Mouse (Mus musculus) macrophage (primary cell): ENCODE data around the gene Prox2. TPM values are rescaled to one million over a fixed set of nuclear protein-coding genes. Genes with fewer than 3 reads are reported as not detected.
A peak's percentile ranks its signal among the peaks of the same experiment; 100 is the strongest.

ENCODE experiments used
- H3K27ac ChIP-seq: fragments of 350-480 bp; formaldehyde crosslinking; 2 replicates; pipeline ENCODE4 v1.9.0; 2021
- H3K36me3 ChIP-seq: fragments of 350-480 bp; formaldehyde crosslinking; 2 replicates; pipeline ENCODE4 v1.9.0; 2021; ENCODE audit errors: inconsistent target
- H3K4me3 ChIP-seq: fragments of 350-480 bp; formaldehyde crosslinking; 2 replicates; pipeline ENCODE4 v1.9.0; 2021; ENCODE audit errors: inconsistent target
- H3K79me2 ChIP-seq: fragments of 350-480 bp; formaldehyde crosslinking; 2 replicates; pipeline ENCODE4 v1.9.0; 2021; ENCODE audit errors: inconsistent target
- WGBS: methylation state at CpG from one replicate; pipeline ENCODE4 v1.1.7; 2026; ENCODE audit warnings: inconsistent platforms; ENCODE audit not compliant: missing documents; 5-methylcytosine and 5-hydroxymethylcytosine counted together
- polyA plus RNA-seq: library from polyadenylated mRNA; stranded (reverse); fragments of 250-400 nt; gene quantifications from 3 replicates; pipeline ENCODE4 v1.2.4, GENCODE M21; 2018; ENCODE audit warnings: inconsistent platforms

The Prox2 gene
- polyA plus RNA-seq, 1 experiment from 2014 or later: 1.3 TPM

- WGBS: 87% methylated on average over 6 of the region's 6 CpGs
- Histone ChIP-seq H3K79me2 (no peaks in the 10 kb centered on the region), H3K4me3 (no peak overlapping the region), H3K36me3 (no peaks in the 10 kb centered on the region), H3K27ac (no peak overlapping the region)
Observed at GRCm38 (mm10) chr12:85141096-85141495, 30.5 kb upstream of the Prox2 start.

DNA sequence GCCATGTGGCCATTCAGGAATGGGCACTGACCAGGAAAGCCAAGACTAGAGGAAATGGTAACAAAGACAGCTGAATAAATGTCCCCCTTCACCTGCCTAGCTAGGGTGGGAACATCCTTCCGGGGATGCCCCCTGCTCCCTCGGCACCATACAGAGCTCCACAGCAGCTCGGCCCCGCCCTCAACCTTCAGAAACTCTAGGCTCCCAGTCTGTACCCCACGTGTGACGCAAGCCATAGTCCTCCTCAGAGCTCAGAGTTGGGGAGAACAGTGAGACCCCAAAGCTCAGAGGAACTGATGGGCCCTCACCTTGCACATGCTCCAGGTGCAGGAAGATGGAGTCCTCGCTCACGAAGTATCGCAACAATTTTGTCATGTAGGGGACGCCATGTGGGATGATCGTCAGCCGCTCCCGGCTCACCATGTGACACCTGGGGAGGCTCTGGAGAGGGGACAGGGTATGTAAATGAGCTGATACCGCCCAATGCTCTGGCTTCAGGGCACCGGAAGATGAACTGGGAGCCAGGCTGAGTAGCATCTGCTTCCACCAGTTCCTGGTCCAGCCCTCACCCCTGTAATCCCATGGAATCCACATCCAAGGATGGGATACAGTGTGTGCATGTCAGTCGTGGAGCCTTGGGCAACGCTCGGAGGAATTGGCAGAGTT, 29.6 kb upstream of the Prox2 start:
- H3K4me3 ChIP-seq: no peak overlapping the region
- 62% methylated on average over 18 of the region's 18 CpGs for WGBS

DNA sequence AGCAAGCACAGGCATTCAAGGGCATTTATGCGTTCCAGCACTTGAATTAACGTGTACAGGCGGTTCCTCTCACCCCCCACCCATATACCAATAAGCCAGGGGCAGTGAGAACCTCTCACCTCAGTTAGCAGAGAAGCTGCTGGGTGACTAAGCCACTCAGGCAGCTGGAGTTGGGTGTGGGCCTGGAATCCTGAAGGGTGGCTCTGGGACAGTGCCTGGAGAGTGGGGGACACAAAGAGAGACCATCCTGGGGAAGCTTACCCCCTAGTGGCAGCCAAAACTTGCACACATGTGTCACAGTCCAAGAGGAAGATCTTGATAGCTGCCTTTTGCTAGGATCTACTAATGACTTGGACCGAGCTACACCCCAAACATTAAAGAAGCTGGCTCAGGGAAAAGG, 26.1 kb upstream of the Prox2 start:
- WGBS: 86% methylated on average over 4 of the region's 4 CpGs
- no peak overlapping the region for H3K4me3 ChIP-seq
- no peak overlapping the region for H3K27ac ChIP-seq
- H3K79me2 ChIP-seq: no peaks in the 10 kb centered on the region
- peaks cover 22% of the 10 kb centered on the region; the same call in 1 of the 2 replicates for H3K36me3 ChIP-seq

More for the DNA sequence above, 29.6 kb upstream of the Prox2 start:
- H3K79me2 ChIP-seq: no peaks in the 10 kb centered on the region
- H3K36me3 ChIP-seq: no peaks in the 10 kb centered on the region
- no peak overlapping the region for H3K27ac ChIP-seq

- H3K79me2 ChIP-seq: no peaks in the 10 kb centered on the region
- WGBS: 90% methylated on average over 19 of the region's 19 CpGs
- peaks cover 30% of the 10 kb centered on the region; the same call in 1 of the 2 replicates for H3K36me3 ChIP-seq
- no peak overlapping the region for H3K27ac ChIP-seq
- H3K4me3 ChIP-seq: no peak overlapping the region
Observed at GRCm38 (mm10) chr12:85135513-85136470, 25.2 kb upstream of the Prox2 start.

GRCm38 (mm10) chr12:85134043-85134794, 23.7 kb upstream of the Prox2 start:
- Histone ChIP-seq H3K79me2 (no peaks in the 10 kb centered on the region), H3K4me3 (no peak overlapping the region), H3K36me3 (peaks cover 39% of the 10 kb centered on the region; the same call in 1 of the 2 replicates), H3K27ac (no peak overlapping the region)
- 63% methylated on average over 8 of the region's 8 CpGs for WGBS

- Histone ChIP-seq H3K4me3 (no peak overlapping the region), H3K79me2 (peaks cover 3% of the 10 kb centered on the region; the same call in 1 of the 2 replicates), H3K27ac (no peak overlapping the region), H3K36me3 (peaks cover 47% of the 10 kb centered on the region; the same call in 1 of the 2 replicates)
- 91% methylated on average over 5 of the region's 6 CpGs for WGBS
Observed at GRCm38 (mm10) chr12:85131361-85131760, 20.8 kb upstream of the Prox2 start.

DNA sequence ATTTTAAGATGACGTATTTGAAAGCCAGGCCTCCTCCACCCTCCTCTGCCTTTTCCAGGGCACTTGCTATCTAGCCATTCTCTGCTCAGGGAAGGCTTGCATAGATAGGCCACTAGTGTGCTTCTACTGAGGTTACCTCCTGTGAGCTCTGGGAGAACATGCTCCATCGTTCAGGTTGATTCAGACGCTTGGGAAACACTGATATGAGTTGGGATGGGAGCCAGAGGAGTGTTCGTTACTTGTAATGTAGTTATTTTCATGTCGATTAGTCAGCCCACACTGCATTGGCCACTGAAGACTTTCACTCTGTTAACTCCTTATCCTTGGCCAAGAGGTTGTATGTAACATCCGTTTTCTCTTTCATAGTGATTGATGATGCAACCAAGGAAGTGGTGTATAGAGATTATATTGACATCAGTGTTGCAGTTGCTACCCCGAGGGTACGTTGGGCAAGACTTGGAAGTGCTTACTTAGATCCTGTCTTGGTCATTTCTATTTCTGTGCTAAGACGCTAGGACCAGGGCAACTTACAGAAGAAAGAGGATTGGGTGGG, 18.9 kb upstream of the Prox2 start:
- WGBS: 47% methylated on average over 9 of the region's 9 CpGs
- Histone ChIP-seq H3K36me3 (peaks cover 59% of the 10 kb centered on the region; the same call in 1 of the 2 replicates), H3K79me2 (peaks cover 22% of the 10 kb centered on the region; the same call in 1 of the 2 replicates), H3K4me3 (no peak overlapping the region), H3K27ac (peak overlapping the region; percentile 32; the same call in 1 of the 2 replicates)

GRCm38 (mm10) chr12:85126986-85127603, 16.5 kb upstream of the Prox2 start:
- Histone ChIP-seq H3K4me3 (no peak overlapping the region), H3K79me2 (peaks cover 25% of the 10 kb centered on the region; the same call in 1 of the 2 replicates), H3K27ac (no peak overlapping the region), H3K36me3 (peaks cover 45% of the 10 kb centered on the region)
- WGBS: 78% methylated on average over 8 of the region's 8 CpGs

- H3K4me3 ChIP-seq: no peak overlapping the region
- H3K36me3 ChIP-seq: peaks cover 46% of the 10 kb centered on the region
- H3K79me2 ChIP-seq: peaks cover 30% of the 10 kb centered on the region; the same call in 1 of the 2 replicates
- no peak overlapping the region for H3K27ac ChIP-seq
- 94% methylated on average over 5 of the region's 5 CpGs for WGBS
Observed at GRCm38 (mm10) chr12:85124751-85125150, 14.2 kb upstream of the Prox2 start.

DNA sequence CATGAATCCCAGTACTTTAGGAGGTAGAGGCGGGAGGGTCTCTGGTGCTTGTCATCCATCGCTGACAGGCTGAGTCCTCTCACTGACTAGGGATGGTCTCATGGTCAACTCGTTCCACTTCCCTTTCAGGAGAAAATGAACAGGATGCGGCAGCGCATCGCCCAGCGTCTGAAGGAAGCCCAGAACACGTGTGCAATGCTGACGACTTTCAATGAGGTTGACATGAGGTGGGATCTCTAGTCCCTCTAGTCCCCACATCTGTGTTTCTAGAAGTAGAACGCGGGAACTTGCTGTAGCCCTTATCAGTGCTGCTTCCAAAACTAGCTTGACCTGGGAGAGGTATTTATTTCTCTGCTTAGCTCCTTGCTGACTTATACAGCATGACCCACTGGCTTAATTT, 13.1 kb upstream of the Prox2 start:
- H3K27ac ChIP-seq: peak overlapping the region; percentile 55
- no peak overlapping the region for H3K4me3 ChIP-seq
- WGBS: 58% methylated on average over 10 of the region's 11 CpGs
- peaks cover 56% of the 10 kb centered on the region for H3K36me3 ChIP-seq
- peaks cover 41% of the 10 kb centered on the region; the same call in 1 of the 2 replicates for H3K79me2 ChIP-seq

DNA sequence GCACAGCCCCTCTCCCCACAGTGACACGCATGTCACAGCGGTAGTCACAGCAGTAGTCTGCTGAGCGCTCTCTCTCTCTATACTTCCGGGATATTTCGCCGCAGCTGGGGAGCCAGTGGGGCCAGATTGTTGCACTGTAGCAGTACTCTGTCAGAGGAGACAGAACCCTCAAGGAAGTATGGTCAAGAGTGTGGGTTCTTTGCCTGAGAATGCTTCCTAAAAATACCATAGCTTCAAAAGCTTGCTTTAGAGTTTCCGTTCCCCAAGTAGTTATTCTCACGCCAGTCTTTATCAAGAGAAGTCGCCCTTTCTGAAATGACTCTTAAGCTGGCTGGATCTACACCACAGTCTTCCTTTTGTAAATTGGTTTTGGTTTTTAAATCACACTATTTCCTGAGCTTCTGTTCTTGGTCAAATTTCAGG, 12.6 kb upstream of the Prox2 start:
- H3K79me2 ChIP-seq: peaks cover 47% of the 10 kb centered on the region; the same call in 1 of the 2 replicates
- H3K27ac ChIP-seq: peak overlapping the region; percentile 55
- H3K4me3 ChIP-seq: no peak overlapping the region
- H3K36me3 ChIP-seq: peaks cover 56% of the 10 kb centered on the region
- WGBS: 15% methylated on average over 9 of the region's 9 CpGs

- H3K36me3 ChIP-seq: peaks cover 61% of the 10 kb centered on the region
- no peak overlapping the region for H3K4me3 ChIP-seq
- no peak overlapping the region for H3K27ac ChIP-seq
- peaks cover 58% of the 10 kb centered on the region for H3K79me2 ChIP-seq
- 94% methylated on average over 9 of the region's 9 CpGs for WGBS
Observed at GRCm38 (mm10) chr12:85121806-85122459, 11.4 kb upstream of the Prox2 start.

- no peak overlapping the region for H3K4me3 ChIP-seq
- H3K36me3 ChIP-seq: peaks cover 55% of the 10 kb centered on the region; the same call in 1 of the 2 replicates
- peaks cover 93% of the 10 kb centered on the region for H3K79me2 ChIP-seq
- 81% methylated on average over 7 of the region's 7 CpGs for WGBS
- H3K27ac ChIP-seq: no peak overlapping the region
Observed at GRCm38 (mm10) chr12:85115678-85116077, 5.1 kb upstream of the Prox2 start.
